Mouse (Mus musculus) spleen, adult 12 weeks (tissue): ENCODE results near the gene Ell2.

ENCODE experiments used
- DNase-seq: peaks from one replicate; pipeline ENCODE4 v3.0.0; 2022; ENCODE audit warnings: low spot score

Gene Ell2

DNA sequence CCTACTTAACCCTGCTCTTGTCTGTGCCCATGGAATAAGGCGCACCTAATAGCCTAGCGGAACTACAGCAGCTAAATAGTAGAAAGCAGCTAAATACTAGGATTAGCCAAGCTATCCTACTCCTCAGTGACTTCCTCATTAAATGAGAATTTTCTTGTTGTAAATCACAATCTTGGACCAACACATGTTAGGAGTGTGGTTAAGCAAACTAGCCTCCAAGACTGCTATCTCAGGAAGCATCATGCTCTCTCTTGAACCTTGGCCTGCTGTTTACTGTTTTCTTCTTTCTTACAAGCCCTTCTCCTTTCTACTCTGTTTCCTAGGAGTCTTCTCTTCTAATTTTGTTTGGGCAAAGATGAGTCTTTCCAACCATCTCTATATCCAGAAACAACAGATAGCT lies 110.6 kb downstream of the Ell2 start:
- DNase-seq: no peak

DNA sequence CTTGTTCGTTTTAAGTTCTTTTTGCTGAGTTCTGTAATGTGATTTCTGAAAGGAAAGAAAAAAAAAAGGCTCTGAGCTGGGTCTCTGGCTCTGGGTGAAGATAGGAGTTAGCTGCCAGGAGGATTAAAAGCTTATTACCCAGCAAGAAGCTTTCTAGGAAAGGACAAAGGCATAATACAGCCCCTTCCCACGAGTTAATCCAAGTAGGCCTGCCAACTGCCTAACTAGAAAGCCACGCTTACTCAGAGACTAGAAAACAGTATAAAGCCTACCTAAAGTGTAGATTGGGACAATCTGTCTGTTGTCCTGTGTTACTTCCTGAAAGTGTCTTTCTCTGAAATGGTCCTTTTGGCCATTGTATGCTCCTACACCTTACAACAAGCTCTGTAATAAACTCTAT lies 111.9 kb downstream of the Ell2 start:
- no peak for DNase-seq

DNA sequence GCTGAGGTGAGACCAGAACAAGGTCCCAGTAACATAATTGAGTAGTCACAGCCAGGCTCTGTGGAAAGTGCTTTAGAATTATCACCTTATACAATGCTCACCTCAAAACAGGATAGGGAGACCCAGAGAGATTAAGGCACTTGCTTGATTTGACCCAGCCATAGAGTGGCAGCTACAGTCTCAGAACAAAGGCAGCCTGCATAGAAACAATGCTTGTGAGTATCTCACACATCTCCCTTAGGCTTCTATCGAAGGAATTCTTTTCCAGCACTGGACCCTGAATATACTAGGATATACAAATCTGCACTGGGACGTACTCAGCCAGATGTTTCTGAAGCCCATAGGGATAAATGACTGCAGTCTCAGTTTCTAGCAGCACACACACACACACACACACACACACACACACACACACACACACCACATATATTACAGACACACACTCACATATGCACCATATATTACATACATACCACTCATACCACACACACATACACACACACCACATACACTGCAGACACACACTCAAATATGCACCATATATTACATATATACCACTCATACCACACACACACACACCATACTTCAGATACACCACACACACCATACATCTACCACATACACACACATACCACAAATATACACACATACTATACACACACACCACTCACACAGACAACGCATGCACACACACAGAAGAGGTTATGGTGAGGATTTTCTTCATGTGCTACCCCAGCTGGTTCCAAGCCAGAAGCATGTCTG lies 112.6 kb downstream of the Ell2 start:
- DNase-seq: no peak

DNA sequence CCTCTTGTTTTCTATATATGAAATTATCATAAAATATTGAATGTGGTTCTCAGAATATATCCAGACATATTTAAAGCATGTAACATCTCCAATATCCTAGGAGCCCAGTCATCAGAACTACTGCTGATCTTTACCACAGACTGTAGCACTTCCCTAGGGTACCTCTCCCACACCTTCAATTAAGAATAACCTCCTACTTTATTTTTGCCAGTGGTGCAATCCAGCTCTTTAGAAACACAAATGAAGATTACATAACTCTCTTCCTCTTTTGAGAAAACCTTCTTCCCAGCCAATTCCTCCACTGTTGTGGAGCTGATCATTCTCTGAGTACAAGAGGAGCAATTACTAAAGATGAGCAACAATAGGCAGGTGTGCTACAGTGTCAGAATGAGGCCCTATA lies 113.3 kb downstream of the Ell2 start:
- no peak for DNase-seq
